Mouse (Mus musculus) heart, postnatal 0 days (tissue): ENCODE results near the gene Ppm1l.

Experiments used
- CTCF ChIP-seq: IDR thresholded peaks from 2 replicates; pipeline ENCODE4 v1.5.1; 2016; ENCODE audit warnings: antibody characterized with exemption, control low read depth, low read depth
- EP300 ChIP-seq: IDR thresholded peaks from 2 replicates; pipeline ENCODE4 v1.6.1; 2016; ENCODE audit warnings: antibody characterized with exemption, low read depth

DNA sequence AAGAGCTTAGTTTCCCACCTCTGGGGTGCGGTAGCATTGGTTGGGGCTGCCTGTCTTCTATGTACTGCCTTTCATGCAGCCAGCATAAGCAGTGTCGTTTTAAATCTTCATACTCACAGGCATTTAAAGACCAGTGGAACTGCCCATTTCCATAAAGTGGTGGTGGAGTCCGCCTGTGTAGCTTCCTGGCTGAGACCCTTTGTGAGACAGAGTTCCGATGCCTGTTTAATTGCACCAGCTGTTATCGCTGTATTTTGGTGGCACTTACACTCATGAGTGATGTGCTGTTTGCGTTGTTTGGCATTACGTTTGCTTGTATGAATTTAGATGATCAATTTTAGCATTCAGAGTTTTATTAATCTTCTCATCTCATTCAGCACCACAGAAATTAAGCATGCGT lies 24.9 kb downstream of the Ppm1l start:
- TF ChIP-seq CTCF = no peak
- TF ChIP-seq EP300 = no peak
